Mouse (Mus musculus) midbrain, embryonic 13.5 days (tissue): ENCODE data around the gene Bmp2k. TPM values are rescaled to one million over a fixed set of nuclear protein-coding genes. Genes with fewer than 3 reads are reported as not detected.
A peak's percentile ranks its signal among the peaks of the same experiment; 100 is the strongest.

Experiments used
- ATAC-seq: fragments of 200-750 bp; cut with Nextera tagmentation; 2 replicates; pipeline ENCODE4 v1.8.0; 2017; ENCODE audit warnings: mild to moderate bottlenecking, moderate TSS enrichment, moderate library complexity
- H3K27ac ChIP-seq: fragments of 300-500 bp; sonication (generic); 2 replicates; pipeline ENCODE4 v1.5.1; 2015; ENCODE audit warnings: inconsistent platforms, mild to moderate bottlenecking, moderate library complexity
- H3K27me3 ChIP-seq: fragments of 300-500 bp; sonication (generic); 2 replicates; pipeline ENCODE4 v1.6.1; 2015; ENCODE audit warnings: mild to moderate bottlenecking, inconsistent platforms
- H3K36me3 ChIP-seq: fragments of 300-500 bp; sonication (generic); 2 replicates; pipeline ENCODE4 v1.6.1; 2015; ENCODE audit warnings: mild to moderate bottlenecking, inconsistent platforms
- H3K4me1 ChIP-seq: fragments of 300-500 bp; sonication (generic); replicated peaks from 2 replicates; pipeline ENCODE4 v1.6.1; 2015; ENCODE audit warnings: inconsistent platforms
- H3K4me2 ChIP-seq: fragments of 300-500 bp; sonication (generic); replicated peaks from 2 replicates; pipeline ENCODE4 v1.6.1; 2015; ENCODE audit warnings: moderate library complexity, mild to moderate bottlenecking, inconsistent platforms
- H3K4me3 ChIP-seq: fragments of 300-500 bp; sonication (generic); replicated peaks from 2 replicates; pipeline ENCODE4 v1.5.1; 2015; ENCODE audit warnings: mild to moderate bottlenecking, inconsistent platforms
- H3K9ac ChIP-seq: fragments of 300-500 bp; sonication (generic); replicated peaks from 2 replicates; pipeline ENCODE4 v1.6.1; 2015; ENCODE audit warnings: mild to moderate bottlenecking, inconsistent platforms
- H3K9me3 ChIP-seq: fragments of 300-500 bp; sonication (generic); 2 replicates; pipeline ENCODE4 v1.6.1; 2016; ENCODE audit warnings: mild to moderate bottlenecking, inconsistent platforms
- WGBS: fragments of 180-500 bp; shearing (Covaris S2); methylation state at CpG from one replicate; pipeline ENCODE4 v1.1.7; 2015; 5-methylcytosine and 5-hydroxymethylcytosine counted together
- polyA plus RNA-seq: library from polyadenylated mRNA; unstranded; fragments of >200 nt; fragmentation: Nextera tagmentation; extraction: Ambion mirVana; gene quantifications from 2 replicates; pipeline ENCODE4 v1.2.1, GENCODE M21; 2015

Bmp2k gene
- polyA plus RNA-seq, 1 experiment from 2014 or later: 8.3 TPM

GRCm38 (mm10) chr5:96997802-96998565, 495 bp downstream of the Bmp2k start:
- peak overlapping the region; percentile 87 for H3K9ac ChIP-seq
- ATAC-seq: peak; percentile 41

GRCm38 (mm10) chr5:96998566-96998907, 1.0 kb downstream of the Bmp2k start:
- H3K9me3 ChIP-seq: no peaks in the 10 kb centered on the region
- no peaks in the 10 kb centered on the region for H3K36me3 ChIP-seq
- peak overlapping the region; percentile 87 for H3K9ac ChIP-seq
- H3K27ac ChIP-seq: no peak overlapping the region
- peak overlapping the region; percentile 82 for H3K4me3 ChIP-seq
- ATAC-seq: no peak
- peaks cover 28% of the 10 kb centered on the region for H3K4me1 ChIP-seq
- peaks cover 2% of the 10 kb centered on the region; the same call in 1 of the 2 replicates for H3K27me3 ChIP-seq
- 13% methylated on average over 6 of the region's 6 CpGs for WGBS
- H3K4me2 ChIP-seq: peak overlapping the region; percentile 90

More at GRCm38 (mm10) chr5:96997802-96998565, 495 bp downstream of the Bmp2k start:
- H3K9me3 ChIP-seq: no peaks in the 10 kb centered on the region
- H3K4me3 ChIP-seq: peak overlapping the region; percentile 82
- peak overlapping the region; percentile 90 for H3K4me2 ChIP-seq
- peaks cover 2% of the 10 kb centered on the region; the same call in 1 of the 2 replicates for H3K27me3 ChIP-seq
- peaks cover 28% of the 10 kb centered on the region for H3K4me1 ChIP-seq
- H3K36me3 ChIP-seq: no peaks in the 10 kb centered on the region
- WGBS: under 1% methylated on average over 62 of the region's 75 CpGs
- peak overlapping the region; percentile 86 for H3K27ac ChIP-seq

GRCm38 (mm10) chr5:96999601-97000000, 2.1 kb downstream of the Bmp2k start:
- H3K4me3 ChIP-seq: peak overlapping the region; percentile 82; the same call in 1 of the 2 replicates
- peaks cover 28% of the 10 kb centered on the region for H3K4me1 ChIP-seq
- H3K27ac ChIP-seq: no peak overlapping the region
- peaks cover 2% of the 10 kb centered on the region; the same call in 1 of the 2 replicates for H3K27me3 ChIP-seq
- peak overlapping the region; percentile 41 for H3K4me2 ChIP-seq
- H3K9me3 ChIP-seq: no peaks in the 10 kb centered on the region
- no peaks in the 10 kb centered on the region for H3K36me3 ChIP-seq
- no peak overlapping the region for H3K9ac ChIP-seq
- WGBS: 84% methylated on average over 7 of the region's 7 CpGs
- ATAC-seq: no peak

GRCm38 (mm10) chr5:97000524-97000923, 3.0 kb downstream of the Bmp2k start:
- no peak for ATAC-seq
- peaks cover 28% of the 10 kb centered on the region for H3K4me1 ChIP-seq
- WGBS: 94% methylated on average over 5 of the region's 5 CpGs
- H3K9me3 ChIP-seq: no peaks in the 10 kb centered on the region
- no peaks in the 10 kb centered on the region for H3K36me3 ChIP-seq
- no peak overlapping the region for H3K4me3 ChIP-seq
- H3K4me2 ChIP-seq: no peak overlapping the region
- no peak overlapping the region for H3K27ac ChIP-seq
- H3K9ac ChIP-seq: no peak overlapping the region
- H3K27me3 ChIP-seq: peaks cover 2% of the 10 kb centered on the region; the same call in 1 of the 2 replicates

GRCm38 (mm10) chr5:97001153-97001552, 3.7 kb downstream of the Bmp2k start:
- no peak overlapping the region for H3K4me2 ChIP-seq
- 89% methylated on average over 10 of the region's 10 CpGs for WGBS
- peaks cover 2% of the 10 kb centered on the region; the same call in 1 of the 2 replicates for H3K27me3 ChIP-seq
- H3K27ac ChIP-seq: no peak overlapping the region
- H3K4me1 ChIP-seq: peaks cover 24% of the 10 kb centered on the region
- ATAC-seq: no peak
- no peaks in the 10 kb centered on the region for H3K36me3 ChIP-seq
- no peaks in the 10 kb centered on the region for H3K9me3 ChIP-seq
- H3K4me3 ChIP-seq: no peak overlapping the region
- no peak overlapping the region for H3K9ac ChIP-seq

- Histone ChIP-seq H3K4me2 (no peak overlapping the region), H3K9me3 (no peaks in the 10 kb centered on the region), H3K4me3 (no peak overlapping the region), H3K27me3 (peaks cover 2% of the 10 kb centered on the region; the same call in 1 of the 2 replicates), H3K36me3 (no peaks in the 10 kb centered on the region), H3K27ac (no peak overlapping the region), H3K9ac (no peak overlapping the region), H3K4me1 (peaks cover 20% of the 10 kb centered on the region)
- ATAC-seq: no peak
- 97% methylated on average over 5 of the region's 5 CpGs for WGBS
These were observed 4.1 kb downstream of the Bmp2k start for GRCm38 (mm10) chr5:97001571-97001970.

- H3K9me3 ChIP-seq: no peaks in the 10 kb centered on the region
- H3K4me2 ChIP-seq: no peak overlapping the region
- 91% methylated on average over 5 of the region's 5 CpGs for WGBS
- peaks cover 18% of the 10 kb centered on the region for H3K4me1 ChIP-seq
- H3K27ac ChIP-seq: no peak overlapping the region
- H3K4me3 ChIP-seq: no peak overlapping the region
- H3K9ac ChIP-seq: no peak overlapping the region
- H3K36me3 ChIP-seq: no peaks in the 10 kb centered on the region
- peaks cover 2% of the 10 kb centered on the region; the same call in 1 of the 2 replicates for H3K27me3 ChIP-seq
- no peak for ATAC-seq
These were observed 4.8 kb downstream of the Bmp2k start for GRCm38 (mm10) chr5:97002336-97002735.

- Histone ChIP-seq H3K9me3 (no peaks in the 10 kb centered on the region), H3K4me1 (peaks cover 18% of the 10 kb centered on the region), H3K4me3 (no peak overlapping the region), H3K4me2 (no peak overlapping the region), H3K9ac (no peak overlapping the region), H3K36me3 (no peaks in the 10 kb centered on the region), H3K27ac (no peak overlapping the region), H3K27me3 (peaks cover 2% of the 10 kb centered on the region; the same call in 1 of the 2 replicates)
- no peak for ATAC-seq
- 91% methylated on average over 7 of the region's 7 CpGs for WGBS
These were observed 5.4 kb downstream of the Bmp2k start for GRCm38 (mm10) chr5:97002937-97003336.

GRCm38 (mm10) chr5:97004178-97005030, 6.9 kb downstream of the Bmp2k start:
- H3K4me3 ChIP-seq: no peak overlapping the region
- no peaks in the 10 kb centered on the region for H3K36me3 ChIP-seq
- H3K9ac ChIP-seq: no peak overlapping the region
- 84% methylated on average over 23 of the region's 23 CpGs for WGBS
- H3K9me3 ChIP-seq: no peaks in the 10 kb centered on the region
- H3K27me3 ChIP-seq: no peaks in the 10 kb centered on the region
- H3K27ac ChIP-seq: no peak overlapping the region
- H3K4me1 ChIP-seq: peaks cover 6% of the 10 kb centered on the region
- no peak for ATAC-seq
- no peak overlapping the region for H3K4me2 ChIP-seq

GRCm38 (mm10) chr5:97005891-97006290, 8.4 kb downstream of the Bmp2k start:
- Histone ChIP-seq H3K4me2 (no peak overlapping the region), H3K36me3 (no peaks in the 10 kb centered on the region), H3K9ac (no peak overlapping the region), H3K9me3 (no peaks in the 10 kb centered on the region), H3K27me3 (no peaks in the 10 kb centered on the region), H3K4me1 (no peaks in the 10 kb centered on the region), H3K27ac (no peak overlapping the region), H3K4me3 (no peak overlapping the region)
- 97% methylated on average over 2 of the region's 2 CpGs for WGBS
- no peak for ATAC-seq

GRCm38 (mm10) chr5:97006929-97007328, 9.4 kb downstream of the Bmp2k start:
- H3K27me3 ChIP-seq: no peaks in the 10 kb centered on the region
- no peak overlapping the region for H3K9ac ChIP-seq
- H3K4me2 ChIP-seq: no peak overlapping the region
- H3K36me3 ChIP-seq: no peaks in the 10 kb centered on the region
- H3K4me3 ChIP-seq: no peak overlapping the region
- WGBS: 95% methylated on average over 3 of the region's 3 CpGs
- H3K9me3 ChIP-seq: no peaks in the 10 kb centered on the region
- ATAC-seq: no peak
- no peaks in the 10 kb centered on the region for H3K4me1 ChIP-seq
- no peak overlapping the region for H3K27ac ChIP-seq

GRCm38 (mm10) chr5:97007496-97007895, 10.0 kb downstream of the Bmp2k start:
- no peak overlapping the region for H3K4me3 ChIP-seq
- no peaks in the 10 kb centered on the region for H3K4me1 ChIP-seq
- no peak overlapping the region for H3K4me2 ChIP-seq
- no peaks in the 10 kb centered on the region for H3K36me3 ChIP-seq
- 86% methylated on average over 3 of the region's 3 CpGs for WGBS
- H3K27ac ChIP-seq: no peak overlapping the region
- ATAC-seq: no peak
- no peak overlapping the region for H3K9ac ChIP-seq
- no peaks in the 10 kb centered on the region for H3K27me3 ChIP-seq
- no peaks in the 10 kb centered on the region for H3K9me3 ChIP-seq
